Mouse (Mus musculus): Measurements from ENCODE around the gene Porcn.
A peak's percentile ranks its signal among the peaks of the same experiment; 100 is the strongest.

Porcn gene

GRCm38 (mm10) chrX:8206015-8206693, at the start of gene Porcn:
TSS of gene Porcn (minus strand) at chrX:8206525.
- peak; percentile 38 to 58 for DNase-seq

GRCm38 (mm10) chrX:8255807-8256206, 49.5 kb upstream of the Porcn start:
- no peak for DNase-seq

GRCm38 (mm10) chrX:8253711-8254110, 47.4 kb upstream of the Porcn start:
- no peak for DNase-seq

- peak; percentile 68 to 82 for DNase-seq
Observed at GRCm38 (mm10) chrX:8252334-8253285, 46.3 kb upstream of the Porcn start, which contains the start of gene Ftsj1. TSS of gene Ftsj1 (minus strand) at chrX:8252406.

- DNase-seq: no peak
Observed at GRCm38 (mm10) chrX:8251789-8252333, 45.5 kb upstream of the Porcn start.

GRCm38 (mm10) chrX:8248542-8249120, 42.3 kb upstream of the Porcn start:
- no peak for DNase-seq

GRCm38 (mm10) chrX:8247680-8248079, 41.4 kb upstream of the Porcn start:
- no peak for DNase-seq

- no peak for DNase-seq
Observed at GRCm38 (mm10) chrX:8238804-8239395, 32.6 kb upstream of the Porcn start.

GRCm38 (mm10) chrX:8236704-8237103, 30.4 kb upstream of the Porcn start:
- DNase-seq: no peak

GRCm38 (mm10) chrX:8233602-8234001, 27.3 kb upstream of the Porcn start:
- no peak for DNase-seq

- DNase-seq: no peak
Observed at GRCm38 (mm10) chrX:8230272-8230671, 23.9 kb upstream of the Porcn start.

GRCm38 (mm10) chrX:8223473-8223872, 17.1 kb upstream of the Porcn start:
- no peak for DNase-seq

- no peak for DNase-seq
Observed at GRCm38 (mm10) chrX:8222678-8223421, 16.5 kb upstream of the Porcn start.

GRCm38 (mm10) chrX:8222296-8222677, 16.0 kb upstream of the Porcn start:
- DNase-seq: no peak

GRCm38 (mm10) chrX:8219651-8220050, 13.3 kb upstream of the Porcn start:
- DNase-seq: no peak

- no peak for DNase-seq
Observed at GRCm38 (mm10) chrX:8218114-8218513, 11.8 kb upstream of the Porcn start.

- DNase-seq: no peak
Observed at GRCm38 (mm10) chrX:8217383-8217782, 11.1 kb upstream of the Porcn start.

- DNase-seq: no peak
Observed at GRCm38 (mm10) chrX:8211490-8212207, 5.3 kb upstream of the Porcn start.

GRCm38 (mm10) chrX:8209720-8210119, 3.4 kb upstream of the Porcn start:
- DNase-seq: no peak

- no peak for DNase-seq
Observed at GRCm38 (mm10) chrX:8207224-8207623, 899 bp upstream of the Porcn start.

- no peak for DNase-seq
Observed at GRCm38 (mm10) chrX:8206694-8207197, 421 bp upstream of the Porcn start.

All from thymus, adult 18-20 months (tissue).